Mouse (Mus musculus) right cerebral cortex, adult 18-20 months (tissue): ENCODE results near the gene Cyp2d22.
"Not testable (repeated sequence)": the region's sequence is repeated elsewhere in the genome, so short reads cannot be mapped to it uniquely, and the experiment has no call there.

Experiments used
- DNase-seq: peaks from one replicate; pipeline ENCODE4 v3.0.0; 2022; ENCODE audit warnings: mixed read lengths

Cyp2d22 gene

DNA sequence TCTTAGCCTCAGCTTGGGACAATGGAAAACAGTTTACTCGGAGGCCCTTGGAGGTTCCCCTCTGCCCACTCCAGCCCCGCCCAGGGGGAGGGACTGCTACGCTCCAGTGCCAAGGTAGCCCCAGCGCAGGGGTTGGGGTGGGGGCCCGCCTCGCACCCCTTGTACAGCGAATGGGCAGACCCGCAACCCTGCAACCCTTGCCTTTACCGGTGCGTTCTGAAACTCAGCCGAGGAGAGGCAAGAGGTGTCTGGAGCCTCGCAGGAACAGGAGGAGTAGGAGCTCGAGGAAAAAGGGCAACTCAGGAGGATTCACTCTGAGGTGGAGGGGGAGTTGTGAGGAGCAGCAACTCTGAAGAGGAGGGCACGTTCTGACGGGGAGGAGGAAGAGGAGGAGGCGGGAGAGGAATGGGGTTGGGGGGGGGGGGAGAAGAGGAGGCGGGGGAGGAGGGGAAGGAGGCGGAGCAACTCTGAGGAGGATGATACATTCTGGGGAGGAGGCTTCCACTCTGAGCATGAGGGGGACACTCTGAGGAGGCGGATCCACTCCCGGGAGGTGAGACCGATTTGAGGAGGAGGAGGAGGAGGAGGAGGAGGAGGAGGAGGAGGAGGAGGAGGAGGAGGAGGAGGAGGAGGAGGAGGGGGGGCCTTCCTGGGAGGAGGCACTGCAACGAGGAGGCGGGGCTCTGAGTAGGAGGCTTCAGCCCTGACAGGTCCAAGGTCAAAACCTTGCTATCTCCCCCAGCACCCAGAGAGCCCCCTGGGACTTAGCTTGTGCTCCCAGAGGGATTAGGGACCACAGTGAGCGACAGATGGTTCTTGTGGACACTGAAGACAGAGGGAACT, at the start of gene Cyp2d22:
TSS of gene Cyp2d22 (minus strand) at position 390 of the 843 bp plus-strand sequence.
- DNase-seq: peak; percentile 18

- no peak for DNase-seq
Measured at GRCm38 (mm10) chr15:82423471-82423870, 43.4 kb upstream of the Cyp2d22 start.

- no peak for DNase-seq
Measured at GRCm38 (mm10) chr15:82422935-82423334, 42.9 kb upstream of the Cyp2d22 start.

DNA sequence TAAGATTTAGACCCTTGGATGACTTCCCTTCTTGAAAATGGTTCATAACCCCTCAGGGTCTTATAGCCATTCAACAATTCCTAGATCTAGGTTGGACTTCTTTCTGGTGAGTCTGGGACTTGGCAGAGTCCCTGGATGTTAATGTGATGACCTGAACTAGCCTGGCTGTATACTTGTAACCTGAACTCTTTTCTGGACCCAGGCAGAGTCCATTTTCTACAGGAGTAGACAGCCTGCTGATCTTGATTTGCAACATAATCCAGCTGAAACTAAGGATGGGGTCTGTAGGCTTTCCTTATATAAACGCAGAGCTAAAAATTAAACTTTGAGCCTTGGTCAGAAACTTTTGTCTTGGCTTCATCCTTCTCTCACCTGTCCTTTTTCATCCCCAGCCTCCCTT, 38.6 kb upstream of the Cyp2d22 start:
- no peak for DNase-seq

GRCm38 (mm10) chr15:82416797-82417789, 37.0 kb upstream of the Cyp2d22 start:
- DNase-seq: peak; percentile 87

DNA sequence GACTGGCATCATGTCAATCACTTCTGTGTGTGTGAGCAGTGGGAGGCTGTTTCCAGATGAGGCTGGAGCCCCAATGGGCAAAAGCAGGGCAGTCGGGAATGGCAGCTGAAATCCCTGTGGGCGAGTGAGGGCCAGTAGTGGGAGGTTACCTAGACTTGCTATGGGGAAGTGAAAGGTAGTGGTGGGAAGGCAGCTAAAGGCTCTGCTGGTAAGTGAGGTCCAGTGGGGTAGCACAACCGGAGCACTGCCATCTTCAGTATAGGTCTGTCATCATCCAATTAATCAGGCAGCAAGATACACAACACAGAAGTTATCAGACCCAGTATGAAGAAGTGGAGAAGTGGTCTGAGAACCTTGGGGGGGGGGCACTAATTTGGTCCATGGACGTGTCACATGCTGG, 27.5 kb upstream of the Cyp2d22 start:
- no peak for DNase-seq

DNA sequence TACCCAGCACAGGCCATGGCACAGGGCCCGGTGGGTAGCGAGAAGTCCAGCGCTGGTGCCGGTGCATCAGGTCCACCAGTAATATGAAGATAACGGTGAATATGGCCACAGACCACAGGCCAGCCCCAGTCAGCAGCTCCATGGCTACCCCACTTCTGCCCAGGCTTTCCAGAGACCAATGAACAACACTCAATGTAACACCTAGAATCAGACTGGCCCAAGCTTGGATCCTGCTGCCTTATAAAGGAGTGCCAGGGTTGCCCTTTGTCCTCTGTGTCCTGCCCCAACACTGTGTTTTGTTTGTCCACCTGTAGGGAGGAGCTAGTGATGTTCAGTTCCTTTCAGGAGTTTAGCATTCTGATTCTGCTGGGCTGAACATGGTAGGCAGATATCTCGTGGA, 26.9 kb upstream of the Cyp2d22 start, which contains the start of gene Cyp2d10:
TSS of gene Cyp2d10 (minus strand) at position 215 of the 400 bp plus-strand sequence.
- DNase-seq: no peak

GRCm38 (mm10) chr15:82404163-82404562, 24.1 kb upstream of the Cyp2d22 start:
- no peak for DNase-seq

- DNase-seq: no peak
Measured at GRCm38 (mm10) chr15:82403606-82404005, 23.5 kb upstream of the Cyp2d22 start.

DNA sequence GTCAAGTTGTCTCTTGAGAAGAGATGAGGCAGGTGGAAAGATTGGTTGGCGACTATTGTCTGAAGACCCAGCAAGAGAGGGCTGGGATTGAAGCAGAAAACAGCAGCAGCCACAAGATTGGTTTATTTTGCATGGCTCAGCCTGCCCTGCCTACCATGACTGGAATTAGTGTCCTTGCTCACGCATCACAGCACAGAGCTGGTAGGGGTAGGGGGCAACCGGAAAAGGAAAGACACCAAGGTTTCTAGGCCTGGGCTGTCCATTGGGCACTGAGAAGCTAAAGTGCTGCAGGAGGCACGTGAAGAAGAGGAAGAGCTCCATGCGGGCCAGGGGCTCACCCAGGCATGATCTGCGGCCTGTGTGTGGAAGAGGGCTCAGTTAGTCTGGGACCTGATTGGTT, 22.7 kb upstream of the Cyp2d22 start:
- no peak for DNase-seq

DNA sequence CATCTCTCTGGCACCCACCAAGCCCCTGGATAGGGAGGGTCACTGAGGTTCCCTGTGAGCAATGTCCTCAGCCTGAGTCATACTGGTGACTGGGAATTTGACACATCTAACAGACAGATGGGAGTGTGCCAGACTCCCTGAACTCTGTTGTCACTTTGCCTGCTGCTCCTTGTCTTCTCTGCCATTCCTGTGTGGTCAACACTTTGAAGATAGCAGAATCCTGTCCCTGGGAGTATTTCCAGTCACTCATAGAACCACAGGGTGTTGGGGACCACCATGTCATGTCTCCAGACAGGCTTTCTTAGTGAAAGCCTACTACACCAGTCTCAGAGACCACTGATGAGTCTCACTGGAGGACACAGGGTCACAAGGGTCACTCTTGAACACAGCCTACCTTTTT, 22.0 kb upstream of the Cyp2d22 start:
- DNase-seq: no peak

GRCm38 (mm10) chr15:82401516-82401915, 21.5 kb upstream of the Cyp2d22 start:
- DNase-seq: no peak

DNA sequence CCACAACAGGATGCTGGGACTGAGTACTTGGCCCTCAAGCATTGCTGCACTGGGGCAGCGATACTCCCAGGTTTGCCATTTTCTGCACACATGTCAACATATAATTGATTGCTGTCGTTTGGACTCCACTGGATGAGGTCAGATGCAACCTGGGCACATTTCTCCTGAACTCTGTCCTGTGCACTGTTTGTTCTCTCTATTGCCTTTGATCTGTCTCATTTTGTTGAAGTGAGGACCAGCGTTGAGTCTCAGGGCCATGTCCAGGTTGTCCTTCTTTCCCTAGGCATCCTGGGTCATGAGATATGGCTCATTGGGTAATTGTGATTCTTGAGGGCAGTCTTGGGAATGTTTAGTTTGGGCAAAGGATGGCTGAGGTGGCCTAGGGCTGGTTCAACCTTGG, 15.9 kb upstream of the Cyp2d22 start:
- DNase-seq: not testable (repeated sequence)

DNA sequence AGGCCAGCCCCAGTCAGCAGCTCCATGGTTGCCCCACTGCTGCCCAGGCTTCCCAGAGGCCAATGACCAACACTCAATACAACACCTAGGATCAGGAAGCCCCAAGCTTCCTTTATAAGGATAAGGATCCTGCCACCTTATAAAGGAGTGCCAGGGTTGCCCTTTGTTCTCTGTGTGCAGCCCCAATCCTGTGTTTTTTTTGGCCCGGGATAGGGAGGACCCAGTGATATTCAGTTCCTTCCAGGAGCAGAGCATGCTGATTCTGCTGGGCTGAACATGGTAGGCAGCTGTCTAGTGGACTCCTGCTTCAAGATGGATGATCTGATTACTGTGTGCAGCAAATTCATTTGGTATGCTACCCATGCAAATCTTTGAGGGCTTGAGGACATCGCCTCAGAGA, 13.9 kb upstream of the Cyp2d22 start, which contains the start of gene Cyp2d11:
TSS of gene Cyp2d11 (minus strand) at position 101 of the 400 bp plus-strand sequence.
- not testable (repeated sequence) for DNase-seq

GRCm38 (mm10) chr15:82389916-82390315, 9.9 kb upstream of the Cyp2d22 start:
- DNase-seq: not testable (repeated sequence)

GRCm38 (mm10) chr15:82385729-82386128, 5.7 kb upstream of the Cyp2d22 start:
- no peak for DNase-seq

- DNase-seq: no peak
Measured at GRCm38 (mm10) chr15:82382441-82382840, 2.4 kb upstream of the Cyp2d22 start.

DNA sequence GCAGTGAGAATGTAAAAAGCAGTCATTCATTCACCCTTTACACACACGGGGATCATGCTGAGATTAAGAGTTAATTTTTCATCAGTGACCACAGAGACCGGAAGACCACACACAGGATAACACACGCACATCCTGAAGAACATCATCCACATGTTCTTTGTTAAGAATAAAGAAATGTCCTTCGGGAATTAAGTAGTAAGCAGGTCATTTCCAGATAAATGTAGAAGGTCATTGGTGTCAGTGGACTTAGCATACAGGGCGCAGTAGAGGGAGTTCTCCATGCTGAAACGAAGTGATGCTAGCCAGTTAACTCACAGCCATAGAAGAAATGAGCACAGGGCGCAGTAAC, 628 bp upstream of the Cyp2d22 start:
- DNase-seq: no peak

DNA sequence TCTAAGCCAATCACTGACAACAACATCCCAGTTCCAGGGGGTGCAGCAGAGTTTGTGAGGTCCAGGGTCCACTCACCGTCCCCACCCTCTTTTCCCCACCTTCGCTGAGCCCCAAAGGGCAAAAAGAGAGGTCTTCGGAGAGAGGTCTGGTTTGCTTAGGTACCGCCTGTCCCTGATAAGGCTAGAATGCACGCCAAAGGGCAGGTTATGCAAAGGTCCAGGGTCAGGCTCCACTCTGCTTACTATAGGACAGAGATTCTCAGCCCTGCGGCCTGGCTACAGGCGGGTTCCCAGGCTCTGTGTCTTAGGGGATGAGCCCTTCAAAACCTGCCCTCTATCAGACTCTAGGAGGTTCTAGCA, 569 bp downstream of the Cyp2d22 start:
- no peak for DNase-seq

DNA sequence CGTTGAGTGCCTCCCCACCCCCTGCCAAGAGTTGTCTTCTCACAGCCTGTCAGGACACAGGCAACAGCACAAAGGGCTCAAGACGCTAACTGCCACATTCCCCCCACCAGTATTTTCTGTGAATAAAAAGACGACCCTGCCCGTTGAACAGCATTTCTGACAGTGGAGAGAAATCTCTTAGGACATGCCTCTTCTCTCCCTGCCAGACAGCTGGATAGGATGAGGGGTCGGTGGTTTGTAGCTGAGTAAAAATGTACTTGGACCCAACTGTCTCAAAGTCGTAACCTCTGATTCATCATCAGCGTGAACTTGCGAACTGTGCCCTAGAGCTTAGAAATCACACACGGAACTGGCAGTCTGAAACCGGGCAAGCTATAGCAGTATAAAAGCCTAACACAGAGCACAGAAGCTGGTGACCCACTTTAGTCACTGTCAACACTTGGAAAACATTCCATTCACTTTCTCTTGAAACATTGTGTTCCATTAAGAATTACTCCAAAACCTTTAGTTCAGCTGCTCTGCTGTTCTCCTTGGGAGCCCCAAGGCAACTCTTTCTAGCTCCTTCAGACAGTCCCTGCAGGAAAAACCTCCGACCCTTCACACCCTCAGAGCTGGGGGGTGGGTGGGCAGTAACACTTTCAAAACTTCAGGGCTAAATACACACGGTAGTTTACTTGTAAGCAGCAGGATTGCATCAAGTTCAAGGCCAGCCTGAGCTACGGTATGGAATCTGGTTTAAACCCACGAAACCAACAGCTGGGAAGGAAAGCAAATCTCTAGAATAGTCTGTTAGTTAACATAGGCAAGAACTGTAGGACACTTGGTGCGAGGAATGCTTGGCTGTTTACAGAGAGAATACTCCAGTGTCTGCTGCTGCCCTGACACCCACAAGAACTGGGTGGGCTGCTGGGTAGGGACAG, 1.5 kb downstream of the Cyp2d22 start:
- no peak for DNase-seq

GRCm38 (mm10) chr15:82377701-82378100, 2.4 kb downstream of the Cyp2d22 start:
- no peak for DNase-seq

DNA sequence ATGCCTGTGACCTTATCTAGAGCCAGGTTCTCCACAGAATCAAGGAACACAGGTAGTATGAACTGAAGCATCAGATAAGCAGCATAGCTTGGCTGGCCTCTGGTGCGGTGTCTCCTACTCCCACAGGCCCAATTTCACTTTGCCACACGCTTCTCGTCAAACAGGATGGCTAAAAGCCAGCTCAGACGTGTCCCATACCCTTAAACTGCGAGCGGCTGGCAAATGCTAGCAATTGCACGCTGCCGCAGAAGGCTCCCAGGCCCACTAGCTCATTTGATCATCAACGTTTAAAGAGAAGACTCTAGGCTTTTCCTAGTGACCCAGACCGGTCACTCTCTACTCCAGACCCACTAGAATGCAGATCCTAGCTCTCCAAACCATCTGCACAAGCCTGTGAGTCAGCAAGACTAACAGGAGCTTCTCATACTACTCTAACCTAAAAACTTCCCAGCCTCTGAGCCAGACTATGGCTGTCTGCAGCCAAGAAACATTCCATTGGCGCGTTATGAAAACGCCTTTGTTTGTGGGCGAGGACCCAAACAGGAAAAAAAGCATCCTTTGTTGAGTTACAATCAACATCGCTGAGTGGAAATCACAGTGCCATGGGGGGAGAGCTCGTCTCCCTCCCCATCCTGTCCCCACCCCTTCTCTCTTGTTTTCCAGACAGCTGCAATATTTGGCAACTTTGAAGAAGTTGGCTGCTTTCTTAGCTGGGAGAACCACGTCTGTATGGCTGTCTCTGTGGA, 3.5 kb downstream of the Cyp2d22 start:
- DNase-seq: peak; percentile 68
